Mouse (Mus musculus): ENCODE measurements around the gene S1pr4.

- TF ChIP-seq CTCF (IDR thresholded peaks at IDR 0.05; ENCODE audit: insufficient read depth, low read length) (no peak), POLR2A (IDR thresholded peaks at IDR 0.05; ENCODE audit: borderline replicate concordance, extremely low read depth, low read depth, low read length) (no peak)
Observed at GRCm38 (mm10) chr10:81451365-81451745, 48.6 kb downstream of the S1pr4 start.
